Mouse (Mus musculus): ENCODE data around the gene Pibf1. TPM values are rescaled to one million over a fixed set of nuclear protein-coding genes. Genes with fewer than 3 reads are reported as not detected.

The Pibf1 gene
- total and polyA plus RNA-seq, 3 experiments: 1.8 to 7.2 (median 6.5) TPM

GRCm38 (mm10) chr14:99301472-99301871 lies 202.2 kb downstream of the Pibf1 start:
- no peak overlapping the region for H3K4me3 ChIP-seq
- TF ChIP-seq CTCF (IDR thresholded peaks at IDR 0.05) (no peak), POLR2A (IDR thresholded peaks at IDR 0.05; ENCODE audit: insufficient read depth, low read depth, low read length) (no peak), EP300 (IDR thresholded peaks at IDR 0.05; ENCODE audit: insufficient read depth, low read depth, low read length) (no peak)
- H3K27me3 ChIP-seq (ENCODE audit: control insufficient read depth, insufficient read depth, low read length): peaks cover 4% of the 10 kb centered on the region
- H3K36me3 ChIP-seq (ENCODE audit: control insufficient read depth, insufficient read depth, low read length): no peaks in the 10 kb centered on the region
- intact Hi-C loops (cut with DNase I): no loop called here
- H3K27ac ChIP-seq: no peak overlapping the region
- no peak overlapping the region for H3K9ac ChIP-seq (ENCODE audit: low read depth, low read length)
- no peaks in the 10 kb centered on the region for H3K4me1 ChIP-seq (ENCODE audit: control insufficient read depth, insufficient read depth, low read length)
- H3K79me2 ChIP-seq (replicated peaks; ENCODE audit: control insufficient read depth, insufficient read depth, low read length): no peaks in the 10 kb centered on the region
- 72% methylated on average over 11 of the region's 11 CpGs for WGBS
- DNase-seq: no peak

Other genes with a start within 250 kb of the Pibf1 start
- 1 to 10 TPM; 1.5 to 3.1 TPM for gene Rpl36a-ps1, start 105.1 kb upstream of the Pibf1 start, total RNA-seq (2021)
- gene Rpl36a-ps1, start 105.1 kb upstream of the Pibf1 start, polyA plus RNA-seq (2012; rRNA removed): not detected in 2 replicates
- 10 to 100 TPM; 38.2 to 42.3 TPM for gene Mzt1, start 53.3 kb upstream of the Pibf1 start, total RNA-seq (2021)
- gene Mzt1, start 53.3 kb upstream of the Pibf1 start, polyA plus RNA-seq (2012; rRNA removed): 18.8 and 42.9 TPM in 2 replicates
- under 1 TPM; 0.73 to 0.82 TPM for gene Bora, start 53.2 kb upstream of the Pibf1 start, total RNA-seq (2021)
- 0.47 TPM in 2 replicates for gene Bora, start 53.2 kb upstream of the Pibf1 start, polyA plus RNA-seq (2012; rRNA removed)
- gene Dis3, start 346 bp downstream of the Pibf1 start, total RNA-seq (2021): 10 to 100 TPM in 1 of 2 experiments, 1 to 10 TPM in 1; 9.8 to 10.5 TPM
- gene Dis3, start 346 bp downstream of the Pibf1 start, polyA plus RNA-seq (2012; rRNA removed): 3.0 and 5.5 TPM in 2 replicates
- under 1 TPM; 0.73 to 0.76 TPM for gene Klf5, start 199.3 kb downstream of the Pibf1 start, total RNA-seq (2021)
- 0.61 and 1.9 TPM in 2 replicates for gene Klf5, start 199.3 kb downstream of the Pibf1 start, polyA plus RNA-seq (2012; rRNA removed)

Data from heart, adult 2 months (tissue).